Mouse (Mus musculus): ENCODE data around the gene Sec23a.
A peak's percentile ranks its signal among the peaks of the same experiment; 100 is the strongest.
"Not testable (repeated sequence)": the region's sequence is repeated elsewhere in the genome, so short reads cannot be mapped to it uniquely, and the experiment has no call there.

The Sec23a gene

DNA sequence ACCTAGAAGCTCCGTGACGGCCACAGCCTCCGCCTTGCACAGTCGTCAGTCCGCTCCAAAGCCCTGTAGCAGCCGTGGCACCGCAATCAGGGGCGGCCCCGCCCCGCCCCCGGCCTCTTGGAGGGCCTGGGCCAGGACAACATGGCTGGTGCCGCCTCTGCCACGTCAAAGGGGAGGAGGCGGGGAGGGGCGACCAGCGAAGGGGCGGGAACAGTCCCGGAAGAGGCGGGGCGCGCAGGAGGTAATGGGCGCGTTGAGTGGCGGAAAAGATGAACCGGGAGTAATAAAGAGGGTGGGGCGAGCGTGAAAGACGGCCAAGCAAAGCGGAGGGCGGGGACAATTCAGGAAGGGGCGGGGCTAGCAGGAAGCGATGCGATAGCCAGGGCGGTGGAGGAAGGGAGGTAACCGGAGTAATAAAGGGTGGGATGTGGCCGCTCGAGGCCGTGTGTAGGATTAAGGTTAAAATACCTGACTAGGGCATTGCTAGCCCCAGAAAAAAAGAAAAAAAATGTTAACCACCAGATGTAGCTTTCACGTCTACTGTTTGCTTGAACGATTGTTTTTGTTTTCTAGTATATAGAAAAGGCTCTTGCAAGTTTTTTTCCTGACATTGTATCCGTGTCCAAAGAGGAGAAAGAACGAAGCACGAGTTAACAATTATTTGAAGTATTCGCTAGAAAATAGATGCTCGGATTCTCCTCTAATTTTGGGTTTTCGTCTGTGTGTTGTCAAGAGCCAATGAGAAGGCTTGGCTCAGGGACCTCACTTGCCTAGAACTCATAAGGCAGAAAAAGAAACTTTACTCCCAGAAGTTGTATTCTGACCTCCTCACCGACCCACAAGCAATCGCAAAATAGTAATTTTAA is at the start of gene Sec23a:
TSS of gene Sec23a (minus strand) at position 174 of the 866 bp plus-strand sequence.
- DNase-seq (ENCODE audit: low read depth in 1 of 2, low spot score in 2 of 2), result peak; percentile 98 to 99

DNA sequence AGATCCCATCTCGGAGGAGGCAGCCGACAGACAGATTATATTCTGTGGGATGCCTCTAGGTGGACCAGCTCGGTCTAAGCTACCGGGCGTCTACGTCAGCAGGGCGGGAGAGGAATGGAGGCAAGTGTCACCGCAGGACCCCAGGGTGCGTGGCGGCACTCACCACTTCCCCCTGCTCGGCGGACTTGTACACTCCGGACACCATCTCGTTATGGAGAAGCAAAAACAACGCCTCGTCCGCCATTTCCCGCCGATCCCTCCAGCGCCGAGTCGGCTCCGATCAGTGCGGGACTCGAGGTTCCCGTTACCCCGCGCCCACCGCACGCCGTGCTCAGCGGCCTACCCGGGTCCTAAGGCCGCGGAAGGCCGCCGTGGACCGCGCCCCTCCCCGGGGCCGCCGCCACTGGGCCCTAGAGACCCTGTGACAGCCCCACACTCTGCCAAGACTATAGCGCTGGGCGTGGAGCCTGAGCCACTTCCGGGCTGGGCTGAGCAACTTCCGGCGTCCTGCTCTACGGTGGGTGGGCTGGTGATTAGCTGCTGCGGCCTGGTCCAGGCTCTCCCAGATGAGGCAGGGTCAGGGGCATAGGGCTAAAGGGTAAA is 49.3 kb upstream of the Sec23a start, which contains the start of gene Trappc6b:
TSS of gene Trappc6b (minus strand) at position 480 of the 603 bp plus-strand sequence.
- peak; percentile 47 to 70 for DNase-seq (ENCODE audit: low read depth in 1 of 2, low spot score in 2 of 2)

DNA sequence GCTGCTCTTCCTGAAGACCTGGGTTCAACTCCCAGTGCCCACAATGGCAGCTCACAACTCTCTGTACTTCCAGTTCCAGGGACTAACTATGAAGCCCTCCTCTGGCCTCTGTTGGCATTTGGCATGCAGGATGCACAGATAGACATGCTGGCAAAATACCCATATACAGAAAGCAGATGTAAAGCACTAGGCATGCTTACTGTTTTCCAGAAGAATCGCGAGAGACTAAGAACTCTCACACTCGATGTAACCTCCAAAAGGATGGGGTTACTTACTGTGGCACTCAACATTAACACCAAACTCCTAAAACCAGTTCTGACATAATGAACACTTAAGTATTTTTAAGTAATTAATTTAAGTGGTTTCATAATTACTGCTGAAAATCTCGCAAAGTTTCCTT is 48.5 kb upstream of the Sec23a start:
- DNase-seq (ENCODE audit: low read depth in 1 of 2, low spot score in 2 of 2), result no peak

DNA sequence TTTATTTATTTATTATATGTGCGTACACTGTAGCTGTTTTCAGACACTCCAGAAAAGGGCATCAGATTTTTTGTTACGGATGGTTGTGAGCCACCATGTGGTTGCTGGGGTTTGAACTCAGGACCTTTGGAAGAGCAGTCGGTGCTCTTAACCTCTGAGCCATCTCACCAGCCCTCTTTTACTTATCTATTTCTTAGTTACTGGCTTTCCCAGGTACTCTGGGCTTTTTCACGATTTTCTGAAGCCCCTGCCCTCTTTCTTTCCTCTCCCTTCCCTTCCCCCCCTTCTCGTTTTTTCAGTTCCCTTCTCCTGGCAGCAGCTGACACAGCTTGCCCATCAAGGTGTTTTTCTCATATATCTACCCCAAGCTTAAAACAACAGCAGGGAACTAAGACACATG is 46.4 kb upstream of the Sec23a start:
- DNase-seq (ENCODE audit: low read depth in 1 of 2, low spot score in 2 of 2), result not testable (repeated sequence)

DNA sequence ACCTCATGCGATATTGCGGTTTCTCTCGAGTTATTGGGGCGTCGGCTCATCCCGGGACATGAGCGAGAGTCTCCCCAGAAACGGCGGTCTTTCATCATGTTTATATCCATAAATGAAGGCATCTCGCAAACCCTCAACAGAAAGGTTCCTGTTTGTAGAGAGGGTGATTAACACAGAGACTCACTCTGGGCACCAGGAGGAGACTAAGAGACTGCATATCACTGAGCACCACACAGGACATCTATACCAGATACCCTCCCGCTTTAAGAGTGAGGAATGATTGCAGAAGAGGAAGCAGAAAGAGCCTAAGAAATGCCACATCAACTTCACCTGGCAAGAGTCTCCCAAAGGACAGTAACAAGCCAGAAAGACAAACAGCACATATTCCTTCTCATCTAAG is 44.4 kb upstream of the Sec23a start:
- no peak for DNase-seq (ENCODE audit: low read depth in 1 of 2, low spot score in 2 of 2)

DNA sequence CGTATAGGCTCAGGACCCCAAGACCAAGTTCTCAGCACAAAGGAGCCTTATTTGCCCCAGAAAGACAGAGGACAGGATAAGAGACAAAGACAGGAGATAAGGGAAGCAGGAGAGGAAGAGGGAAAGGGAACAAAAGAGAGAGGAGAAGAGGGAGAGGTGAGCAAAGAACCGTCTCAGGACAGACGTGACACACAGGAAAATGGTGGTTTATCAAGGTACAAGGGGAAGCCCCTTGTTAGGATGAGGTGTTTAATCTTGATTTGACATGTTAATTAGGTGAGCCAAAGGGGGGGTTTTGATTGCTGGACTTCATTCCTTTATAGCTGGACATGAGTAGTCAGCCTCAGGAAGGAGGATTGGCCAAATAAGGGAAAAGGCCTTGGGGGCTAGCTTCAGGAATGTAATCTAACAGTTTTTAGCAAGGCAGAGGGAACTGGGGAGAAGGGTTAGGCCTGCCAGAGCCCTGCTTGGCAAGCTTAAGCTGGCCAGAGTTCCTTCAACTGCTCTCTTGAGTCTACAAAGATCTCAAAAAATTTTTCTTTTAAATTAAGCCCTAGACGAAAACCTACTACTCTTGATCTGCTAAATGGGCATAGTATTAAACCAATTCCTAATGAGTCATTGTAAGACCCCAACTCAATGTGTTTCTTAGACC is 43.5 kb upstream of the Sec23a start:
- no peak for DNase-seq (ENCODE audit: low read depth in 1 of 2, low spot score in 2 of 2)

DNA sequence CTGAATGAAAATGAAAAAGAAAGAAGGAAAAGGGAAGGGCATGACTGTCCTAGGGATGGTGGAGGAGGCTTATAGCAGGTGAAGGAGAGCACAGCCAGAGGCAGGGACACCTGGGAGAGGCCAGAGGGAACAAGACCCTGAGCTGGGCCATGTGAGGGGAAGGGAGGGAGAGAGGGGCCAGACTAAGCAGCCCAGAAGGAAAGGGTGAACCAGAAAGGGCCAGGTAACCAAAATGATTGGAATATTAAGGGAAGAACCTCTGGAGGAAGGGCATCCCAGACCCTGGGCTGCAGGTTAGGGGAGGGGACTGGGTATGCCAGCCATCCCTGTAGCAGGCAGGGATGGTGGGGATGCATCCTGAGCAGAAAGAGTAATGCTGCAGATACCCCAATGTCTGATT is 42.2 kb upstream of the Sec23a start:
- DNase-seq (ENCODE audit: low read depth in 1 of 2, low spot score in 2 of 2), result no peak

DNA sequence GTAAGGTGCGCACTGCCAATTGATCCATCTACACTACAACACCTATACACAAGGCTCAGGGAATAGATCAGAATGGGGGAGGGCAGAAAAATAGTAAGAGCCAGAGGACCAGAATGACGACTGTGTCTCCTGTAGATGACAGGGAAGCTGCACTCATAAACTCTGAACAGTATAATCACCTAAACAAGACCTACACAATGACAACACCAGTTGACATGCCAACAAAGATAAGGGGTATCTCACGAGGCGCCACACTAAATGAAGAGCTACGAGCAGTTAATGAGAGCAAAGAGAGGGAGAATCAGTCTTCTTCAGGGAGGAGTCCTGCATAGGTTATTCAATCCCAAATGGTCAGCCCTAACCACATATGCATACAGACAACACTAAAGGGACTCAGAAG is 41.3 kb upstream of the Sec23a start:
- DNase-seq (ENCODE audit: low read depth in 1 of 2, low spot score in 2 of 2), result no peak

DNA sequence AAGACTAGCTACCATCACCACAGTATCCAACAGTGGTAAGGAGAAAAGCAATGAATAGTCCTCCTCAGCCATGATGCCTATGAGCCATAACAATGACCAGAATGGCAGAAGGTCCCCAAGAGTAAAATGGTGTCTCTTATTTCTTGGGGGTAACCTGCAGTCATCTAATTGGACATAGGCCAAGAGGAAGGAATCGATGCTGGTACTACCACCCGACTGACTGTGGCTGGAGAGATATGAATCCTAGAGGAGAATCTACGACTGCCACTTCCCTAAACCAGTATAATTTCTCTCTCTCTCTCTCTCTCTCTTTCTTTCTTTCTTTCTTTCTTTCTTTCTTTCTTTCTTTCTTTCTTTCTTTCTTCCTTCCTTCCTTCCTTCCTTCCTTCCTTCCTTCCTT is 40.7 kb upstream of the Sec23a start:
- no peak for DNase-seq (ENCODE audit: low read depth in 1 of 2, low spot score in 2 of 2)

DNA sequence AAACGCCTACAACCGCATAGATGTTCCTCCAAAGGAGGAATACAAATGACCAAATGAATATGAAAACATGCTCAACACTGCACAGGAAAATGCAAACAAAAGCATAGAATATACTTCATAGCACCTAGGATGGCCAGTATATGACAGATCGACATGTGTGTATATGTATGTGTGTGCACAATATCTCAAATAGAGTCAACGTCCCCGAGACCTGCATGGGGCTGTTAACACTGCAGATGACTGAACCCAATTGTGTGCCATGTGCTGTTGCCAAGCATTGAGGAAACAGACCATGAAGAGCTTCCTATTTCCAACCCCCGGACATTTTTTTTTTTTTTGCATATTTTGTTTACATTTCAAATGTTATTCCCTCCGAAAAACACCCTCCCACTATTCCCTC is 29.0 kb upstream of the Sec23a start:
- no peak for DNase-seq (ENCODE audit: low read depth in 1 of 2, low spot score in 2 of 2)

DNA sequence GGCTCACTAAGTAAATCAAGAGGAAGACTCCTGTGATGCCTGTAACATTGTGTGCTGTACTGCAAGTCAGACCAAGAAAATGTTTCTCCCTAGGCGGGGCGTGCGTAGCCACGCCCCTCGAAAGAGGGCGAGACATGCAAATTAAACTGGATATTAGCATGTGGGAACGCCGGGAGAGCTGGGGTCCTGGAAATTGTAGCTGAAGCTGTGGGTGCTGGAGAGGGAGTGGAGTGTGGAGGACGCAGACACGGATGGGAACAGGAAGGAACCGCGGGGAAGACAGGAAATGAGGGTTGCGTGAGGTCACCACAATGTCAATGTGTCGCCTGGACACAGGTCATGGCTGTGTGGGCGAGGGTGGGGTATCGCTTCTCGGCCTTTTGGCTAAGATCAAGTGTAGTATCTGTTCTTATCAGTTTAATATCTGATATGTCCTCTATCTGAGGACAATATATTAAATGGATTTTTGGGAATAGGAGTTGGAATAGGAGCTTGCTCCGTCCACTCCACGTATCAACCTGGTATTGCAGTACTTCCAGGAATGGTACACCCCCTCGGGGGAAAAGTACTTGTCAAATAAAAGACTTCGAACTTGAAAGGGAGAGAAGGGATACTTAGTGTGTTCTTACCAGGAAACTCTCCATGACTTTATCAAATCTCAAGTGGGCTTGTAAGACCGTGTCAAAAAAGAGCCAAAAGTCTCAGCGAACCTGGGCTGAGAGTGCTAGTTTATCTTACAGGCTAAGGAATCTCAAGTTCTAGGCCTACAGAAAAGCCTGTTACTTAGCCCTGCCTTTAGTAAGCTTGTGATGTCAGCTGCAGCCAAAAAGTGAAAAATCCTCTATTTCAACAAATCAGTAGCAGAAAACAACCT is 28.4 kb upstream of the Sec23a start:
- no peak for DNase-seq (ENCODE audit: low read depth in 1 of 2, low spot score in 2 of 2)

DNA sequence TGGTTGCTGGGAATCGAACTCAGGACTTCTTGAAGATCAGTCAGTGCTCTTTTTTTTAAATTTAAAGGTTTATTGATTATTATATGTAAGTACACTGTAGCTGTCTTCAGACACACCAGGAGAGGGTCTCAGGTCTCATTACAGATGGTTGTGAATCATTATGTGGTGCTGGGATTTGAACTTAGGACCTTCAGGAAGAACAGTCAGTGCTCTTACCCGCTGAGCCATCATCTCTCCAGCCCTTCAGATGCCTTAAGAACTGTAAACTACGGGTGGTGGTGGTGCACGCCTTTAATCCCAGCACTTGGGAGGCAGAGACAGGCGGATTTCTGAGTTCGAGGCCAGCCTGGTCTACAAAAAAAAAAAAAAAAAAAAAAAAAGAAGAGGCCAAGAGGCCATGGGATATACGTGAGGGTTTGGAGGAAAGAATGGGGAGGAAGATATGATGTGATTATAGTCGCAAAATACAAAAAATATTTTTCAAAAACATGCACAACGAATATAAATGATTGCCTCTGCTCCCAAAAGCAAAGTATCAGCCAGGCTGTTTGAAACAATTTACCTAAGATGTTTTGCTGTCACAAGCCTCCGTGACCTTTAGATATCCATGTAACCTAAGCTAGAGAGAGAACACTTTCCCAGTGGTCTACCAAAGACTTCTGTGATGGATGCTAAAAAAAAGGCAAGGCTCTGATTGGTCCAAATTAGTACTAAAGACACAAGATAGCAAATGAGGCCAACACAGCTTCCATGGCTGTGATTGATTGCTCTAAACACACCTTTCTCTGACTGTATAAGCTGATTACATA is 27.5 kb upstream of the Sec23a start:
- no peak for DNase-seq (ENCODE audit: low read depth in 1 of 2, low spot score in 2 of 2)

DNA sequence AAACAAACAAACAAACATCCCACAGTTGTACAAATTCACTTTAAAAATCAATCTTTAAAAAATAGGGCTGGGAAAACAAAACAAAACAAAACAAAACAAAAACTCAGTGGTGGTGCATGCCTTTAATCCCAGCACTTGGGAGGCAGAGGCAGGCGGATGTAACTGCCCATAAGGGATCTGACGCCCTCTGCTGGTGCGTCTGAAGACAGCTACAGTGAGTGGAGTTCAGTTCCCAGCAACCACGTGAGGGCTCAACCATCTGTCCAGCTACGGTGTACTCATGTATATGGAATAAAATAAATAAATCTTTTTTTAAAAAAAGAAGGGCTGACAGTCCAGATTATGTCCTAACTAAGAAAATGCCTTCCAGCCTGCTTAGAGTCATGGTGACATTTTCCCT is 20.3 kb upstream of the Sec23a start:
- DNase-seq (ENCODE audit: low read depth in 1 of 2, low spot score in 2 of 2), result no peak

DNA sequence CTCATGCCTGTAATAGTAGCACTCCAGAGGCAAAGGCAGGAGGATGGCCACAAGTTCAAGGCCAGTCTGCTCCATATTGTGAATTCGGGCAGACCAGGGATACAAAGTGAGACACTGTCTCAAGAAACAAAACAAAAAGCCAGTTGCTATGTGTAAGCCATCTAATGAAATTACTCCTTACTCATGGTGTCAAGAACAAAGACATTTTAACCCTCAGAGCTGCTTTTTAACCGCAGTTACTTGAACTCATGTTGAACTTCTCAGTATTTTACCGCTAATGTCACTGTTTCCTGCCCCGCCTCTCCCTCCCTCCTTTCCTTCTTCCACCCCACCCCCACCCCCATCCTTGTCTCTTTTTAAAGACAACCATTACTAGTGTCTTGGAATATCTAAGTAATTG is 9.5 kb upstream of the Sec23a start:
- DNase-seq (ENCODE audit: low read depth in 1 of 2, low spot score in 2 of 2), result no peak

DNA sequence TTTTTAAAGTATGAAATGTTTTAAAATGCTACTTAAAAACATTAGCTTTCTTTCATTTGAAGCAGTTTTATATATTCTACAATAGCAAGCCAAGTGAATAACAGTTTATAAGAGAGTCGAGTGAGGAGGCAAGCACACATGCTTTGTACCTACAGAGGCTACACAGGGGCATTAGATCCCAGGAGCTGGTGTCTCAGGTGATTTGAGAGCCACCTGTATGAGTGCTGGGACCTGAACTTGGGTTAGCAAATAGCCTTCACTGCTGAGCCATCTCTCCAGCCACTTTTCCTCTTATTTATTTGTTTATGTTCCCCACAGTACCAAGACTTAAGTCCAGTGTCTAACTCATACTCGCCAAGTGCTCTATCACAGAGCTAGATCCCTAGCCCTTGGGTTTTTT is 8.1 kb upstream of the Sec23a start:
- DNase-seq (ENCODE audit: low read depth in 1 of 2, low spot score in 2 of 2), result no peak

DNA sequence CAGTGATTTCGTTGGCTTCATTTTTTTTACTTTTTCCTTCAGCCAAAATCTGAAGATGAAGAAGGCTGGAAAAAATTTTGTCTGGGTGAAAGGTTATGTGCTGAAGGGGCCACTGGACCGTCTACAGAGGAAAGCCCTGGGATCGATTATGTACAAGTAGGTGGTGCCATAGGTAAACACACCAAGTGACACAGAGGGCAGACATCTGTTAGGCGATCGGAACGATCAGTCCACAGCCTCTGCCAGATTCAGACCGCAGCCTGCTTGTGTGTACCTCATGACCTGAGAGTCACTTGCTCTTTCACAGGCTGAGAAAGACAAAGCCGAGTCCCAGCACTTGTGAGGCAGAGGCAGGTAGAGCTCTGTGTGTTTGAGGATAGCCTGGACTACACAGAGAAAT is 6.2 kb upstream of the Sec23a start:
- no peak for DNase-seq (ENCODE audit: low read depth in 1 of 2, low spot score in 2 of 2)

DNA sequence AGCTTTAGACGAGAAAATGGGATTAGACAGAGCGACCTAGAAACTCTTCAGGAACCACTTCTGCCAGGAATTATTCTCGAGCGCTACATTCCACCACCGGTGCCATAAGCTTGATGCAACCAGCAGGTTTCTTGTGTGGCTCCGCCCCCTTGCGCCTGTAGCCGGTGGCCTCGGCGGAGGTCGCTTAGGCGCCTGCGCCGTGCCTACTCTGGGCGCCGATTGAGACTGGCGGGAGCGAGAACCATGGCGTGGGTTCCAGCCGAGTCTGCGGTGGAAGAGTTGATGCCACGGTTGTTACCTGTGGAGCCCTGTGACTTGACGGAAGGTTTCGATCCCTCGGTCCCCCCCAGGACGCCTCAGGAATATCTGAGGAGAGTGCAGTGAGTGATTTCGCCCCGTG is 1.4 kb upstream of the Sec23a start, which contains the start of gene Gemin2:
TSS of gene Gemin2 (plus strand) at position 160 of the 400 bp plus-strand sequence.
- peak; percentile 71 to 82 for DNase-seq (ENCODE audit: low read depth in 1 of 2, low spot score in 2 of 2)

DNA sequence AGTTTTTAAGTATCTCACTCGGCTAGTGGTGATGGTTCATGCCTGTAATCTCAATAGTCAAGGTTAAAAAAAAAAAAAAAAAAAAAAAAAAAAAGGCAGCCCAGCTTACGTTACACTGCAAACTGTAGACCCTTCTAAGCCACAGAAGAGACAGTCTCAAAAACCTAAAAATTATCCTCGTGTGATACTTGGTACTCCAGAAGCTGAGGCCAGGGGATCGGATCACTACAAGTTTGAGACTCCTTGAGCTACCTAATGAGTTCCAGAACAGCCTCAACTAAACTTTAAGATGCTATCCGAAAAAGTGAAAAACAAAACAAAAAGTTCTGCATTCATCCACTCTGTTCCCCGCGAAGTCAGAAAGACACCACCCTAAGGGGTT is 884 bp upstream of the Sec23a start:
- DNase-seq (ENCODE audit: low read depth in 1 of 2, low spot score in 2 of 2), result no peak

DNA sequence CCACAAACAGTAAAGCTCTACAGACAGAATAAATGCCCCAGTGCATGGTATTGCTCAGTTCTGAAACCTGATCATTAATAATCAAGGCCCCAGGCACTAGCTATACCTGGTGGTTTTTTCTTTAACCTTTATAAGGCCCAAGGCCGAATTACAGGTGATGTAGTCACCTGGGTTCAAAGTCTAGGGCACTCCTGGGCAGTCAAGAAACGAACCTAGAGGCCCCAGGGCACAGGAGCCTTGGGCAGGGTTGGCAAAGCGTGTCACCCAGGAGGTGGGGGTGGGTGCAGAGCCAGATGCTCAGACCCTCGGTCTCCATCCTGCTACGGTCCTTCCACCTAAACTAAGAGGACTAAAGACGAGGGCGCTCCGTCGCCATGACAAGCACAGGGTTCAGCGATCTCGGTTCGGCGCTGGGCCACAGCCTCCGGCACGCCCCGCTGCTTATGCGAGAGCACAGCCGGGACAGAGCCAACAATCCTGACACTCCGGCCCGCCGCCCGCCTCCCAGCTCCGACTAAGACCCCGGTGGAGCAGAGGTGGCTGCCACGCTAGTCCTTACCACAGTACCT is 458 bp downstream of the Sec23a start:
- no peak for DNase-seq (ENCODE audit: low read depth in 1 of 2, low spot score in 2 of 2)

DNA sequence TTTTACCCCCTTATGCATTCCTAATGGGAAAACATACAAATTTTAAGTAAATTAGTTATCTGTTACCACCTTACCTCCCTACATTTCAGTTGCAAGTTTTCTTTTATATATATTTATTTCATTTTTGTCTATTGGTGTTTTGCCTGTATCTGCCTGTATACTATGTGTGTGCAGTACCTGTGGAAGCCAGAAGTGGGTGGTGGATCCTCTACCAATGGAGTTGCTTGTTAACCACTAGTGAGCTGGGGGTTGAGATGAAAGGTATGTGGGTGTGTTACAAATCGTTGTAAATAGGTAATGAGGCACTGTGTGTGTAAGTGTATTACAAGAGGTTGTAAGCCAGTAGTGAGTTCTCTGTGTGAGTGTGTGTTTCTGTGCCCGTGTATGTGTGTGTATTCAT is 1.3 kb downstream of the Sec23a start:
- DNase-seq (ENCODE audit: low read depth in 1 of 2, low spot score in 2 of 2), result no peak

All from monocyte, adult 2 months (primary cell).